Mouse (Mus musculus) lung, postnatal 14 days (tissue): ENCODE results near the gene Sis.

ENCODE experiments used
- DNase-seq: peaks from one replicate; pipeline ENCODE4 v3.0.0; 2021

Sis gene

DNA sequence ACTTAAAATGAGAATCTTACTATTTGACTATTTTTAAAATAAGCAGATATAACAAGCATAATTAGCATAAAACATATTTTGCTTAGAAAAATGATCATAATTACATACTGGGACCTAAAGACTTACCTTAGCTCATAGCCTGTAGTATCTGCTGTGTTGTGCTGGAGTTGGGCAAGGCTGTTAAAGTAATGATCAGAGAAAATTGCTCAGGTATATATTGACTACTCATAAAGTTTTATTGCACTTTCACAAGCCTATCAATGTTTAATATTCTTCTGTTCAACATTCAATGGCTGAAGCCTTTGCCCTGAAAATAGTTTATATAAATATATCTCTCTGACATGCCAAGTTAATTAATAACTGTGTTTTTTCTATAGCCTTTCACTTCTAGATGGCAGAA, at the start of gene Sis:
TSS of gene Sis (minus strand) at position 189 of the 400 bp plus-strand sequence.
- no peak for DNase-seq

- DNase-seq: no peak
Observed at GRCm38 (mm10) chr3:73006045-73006444, 38.4 kb upstream of the Sis start.

DNA sequence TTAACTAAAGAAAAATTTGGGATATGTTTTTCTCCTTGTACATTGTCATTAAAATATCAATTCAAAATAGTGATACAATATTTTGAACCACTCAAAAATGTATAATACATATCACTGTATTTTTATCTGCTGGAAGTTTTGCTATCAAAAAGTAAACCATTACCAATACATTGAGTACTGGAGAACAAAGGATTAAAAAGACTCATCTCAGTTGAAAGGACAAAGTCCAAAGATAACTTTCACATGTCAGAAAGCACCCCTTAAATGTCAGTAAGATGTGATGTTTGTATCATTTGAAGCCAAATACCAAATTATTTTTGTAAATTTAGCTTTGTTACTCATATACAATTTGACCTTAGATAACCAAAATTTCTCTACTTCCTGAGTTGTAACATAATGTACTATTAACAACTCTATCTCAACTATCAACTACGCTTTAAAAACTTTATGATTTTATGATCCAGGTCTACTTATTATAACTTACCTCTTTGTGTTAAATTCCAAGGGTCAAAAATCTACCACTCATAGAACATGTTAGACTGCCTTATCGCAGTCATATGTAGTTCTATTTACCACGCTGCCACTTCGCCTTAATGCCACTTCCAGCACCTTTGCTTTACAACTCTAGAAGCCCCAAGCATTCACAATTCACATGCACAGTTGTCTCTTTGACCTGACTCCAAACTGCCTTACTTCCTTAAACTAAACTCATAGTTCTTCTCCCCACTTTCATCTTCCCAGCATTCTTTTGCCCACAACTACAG, 35.5 kb upstream of the Sis start:
- no peak for DNase-seq

DNA sequence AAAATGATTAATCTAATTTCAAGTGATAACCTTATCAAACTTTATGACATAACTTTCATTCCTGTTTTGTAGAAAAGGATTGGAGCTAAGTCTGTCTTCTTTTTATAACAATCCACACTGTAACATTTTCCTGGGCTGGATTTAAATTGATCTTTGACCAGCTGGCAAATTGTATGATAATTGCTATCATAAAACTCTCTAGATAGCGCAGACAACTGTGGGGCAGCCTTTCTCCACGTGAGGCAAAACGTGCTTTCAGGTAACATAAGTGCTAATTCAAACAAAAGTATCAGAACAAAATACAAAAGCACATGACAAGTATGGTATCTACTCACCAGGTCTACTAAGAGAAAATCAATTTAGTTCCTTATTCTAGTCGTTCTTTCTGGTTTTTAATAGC, 29.9 kb upstream of the Sis start:
- no peak for DNase-seq

GRCm38 (mm10) chr3:72990992-72991391, 23.3 kb upstream of the Sis start:
- no peak for DNase-seq

DNA sequence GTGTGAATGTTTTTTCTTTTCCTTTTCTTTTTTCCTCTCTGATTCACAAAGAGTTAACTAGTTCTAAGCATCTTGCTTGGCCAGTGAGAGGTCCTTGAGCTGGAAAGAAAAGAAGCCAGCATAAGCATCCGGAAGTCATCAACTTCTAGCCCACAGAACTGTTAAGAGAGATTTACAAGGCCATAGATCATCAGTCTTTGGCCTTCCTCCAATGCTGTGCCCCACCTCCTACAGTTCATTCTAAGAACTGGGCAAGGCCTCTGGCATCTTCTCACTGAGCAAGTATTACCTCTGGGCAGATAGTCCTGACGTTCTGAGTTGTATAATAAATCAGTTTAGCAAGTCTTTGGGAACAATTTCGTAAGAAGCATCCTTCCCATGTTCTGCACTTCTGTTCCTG, 8.9 kb upstream of the Sis start:
- no peak for DNase-seq

DNA sequence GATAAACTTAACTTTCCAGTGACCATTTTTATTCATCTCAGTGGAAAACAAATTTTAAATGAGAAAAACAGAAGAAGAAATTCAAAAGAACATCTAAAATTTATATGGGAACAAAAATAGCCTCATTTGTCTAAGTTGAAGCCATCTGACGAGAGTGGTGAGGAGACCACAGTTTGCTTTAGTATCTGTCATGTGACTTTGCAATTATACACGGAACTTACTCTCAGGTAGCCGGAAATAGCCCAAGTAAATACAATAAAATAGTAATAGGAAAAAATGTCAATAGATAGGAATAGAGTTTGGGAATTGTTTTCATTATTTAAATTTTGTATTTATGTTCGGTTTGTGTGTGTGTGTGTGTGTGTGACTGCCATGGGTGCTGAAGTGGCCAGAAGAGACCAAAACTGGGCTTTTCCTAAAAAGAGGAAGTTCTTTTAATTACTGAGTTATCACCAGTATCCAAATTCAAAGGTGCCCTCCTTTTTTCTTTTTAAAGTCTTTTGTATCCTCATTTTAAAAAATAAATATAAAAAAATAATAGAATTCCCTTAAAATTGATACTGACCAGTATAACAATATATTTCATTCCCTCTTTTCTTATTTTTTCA, 48.6 kb downstream of the Sis start:
- DNase-seq: no peak

- no peak for DNase-seq
Observed at GRCm38 (mm10) chr3:72882501-72882900, 85.2 kb downstream of the Sis start.

GRCm38 (mm10) chr3:72868141-72868540, 99.5 kb downstream of the Sis start:
- DNase-seq: no peak

GRCm38 (mm10) chr3:72858738-72859137, 108.9 kb downstream of the Sis start:
- DNase-seq: no peak

DNA sequence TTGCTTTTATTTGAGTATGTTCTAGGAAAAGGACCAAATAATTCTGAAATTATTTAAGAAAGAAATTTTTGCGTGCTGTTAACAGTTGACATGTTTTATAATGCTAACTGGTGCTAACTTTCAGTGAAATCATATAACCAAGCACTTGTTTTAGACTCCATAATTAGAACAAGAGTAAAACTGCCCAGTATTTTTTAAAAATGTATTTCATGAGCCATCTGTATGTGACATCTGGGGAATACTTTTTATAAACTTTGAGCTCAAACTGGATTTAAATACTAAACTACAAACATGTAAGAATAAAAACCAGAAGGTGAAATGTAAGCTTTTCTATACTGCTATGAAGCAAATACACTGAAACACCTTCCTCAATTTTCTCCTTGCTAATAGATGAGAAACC, 112.3 kb downstream of the Sis start:
- DNase-seq: no peak

DNA sequence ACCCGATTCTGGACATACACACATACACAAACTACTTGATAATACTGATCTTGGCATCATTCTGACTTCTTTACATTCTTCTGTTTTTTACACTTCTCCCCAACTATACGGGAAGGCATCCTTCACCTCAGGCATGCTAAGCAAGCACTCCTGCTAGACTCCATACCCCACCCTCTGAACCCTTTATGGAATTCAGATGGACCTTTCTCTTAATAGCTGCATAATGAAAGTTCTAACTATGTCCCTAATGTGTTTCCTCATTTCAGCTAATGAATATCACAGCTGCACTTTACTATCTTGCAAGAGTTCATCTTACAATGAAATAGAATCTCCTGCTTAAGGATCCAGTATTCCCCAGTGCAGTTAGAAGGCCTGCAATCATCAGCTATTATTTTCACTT, 127.0 kb downstream of the Sis start:
- DNase-seq: no peak
